Mouse (Mus musculus) c-Kit-positive CD71-negative TER-119-negative erythroid progenitor cells, embryonic 14.5 days (primary cell): ENCODE results near the gene Trpm3.

Experiments
- DNase-seq: peaks from one replicate; pipeline ENCODE4 v3.0.0-alpha.2; 2013; ENCODE audit warnings: low read depth

The Trpm3 gene

GRCm38 (mm10) chr19:22638394-22638954 is 499.6 kb downstream of the Trpm3 start:
- no peak for DNase-seq

GRCm38 (mm10) chr19:22642124-22642523 is 503.3 kb downstream of the Trpm3 start:
- no peak for DNase-seq

- no peak for DNase-seq
Measured at GRCm38 (mm10) chr19:22656466-22657215, 517.8 kb downstream of the Trpm3 start.

GRCm38 (mm10) chr19:22657251-22657650 is 518.4 kb downstream of the Trpm3 start:
- DNase-seq: no peak

- no peak for DNase-seq
Measured at GRCm38 (mm10) chr19:22665401-22665800, 526.6 kb downstream of the Trpm3 start.

- DNase-seq: no peak
Measured at GRCm38 (mm10) chr19:22670222-22670621, 531.4 kb downstream of the Trpm3 start.

- DNase-seq: no peak
Measured at GRCm38 (mm10) chr19:22672892-22673291, 534.0 kb downstream of the Trpm3 start.

- no peak for DNase-seq
Measured at GRCm38 (mm10) chr19:22676206-22676605, 537.4 kb downstream of the Trpm3 start.

GRCm38 (mm10) chr19:22682238-22682637 is 543.4 kb downstream of the Trpm3 start:
- DNase-seq: no peak

GRCm38 (mm10) chr19:22691995-22692394 is 553.1 kb downstream of the Trpm3 start:
- no peak for DNase-seq

GRCm38 (mm10) chr19:22692553-22692952 is 553.7 kb downstream of the Trpm3 start:
- DNase-seq: no peak

- DNase-seq: no peak
Measured at GRCm38 (mm10) chr19:22692956-22693355, 554.1 kb downstream of the Trpm3 start.

- DNase-seq: no peak
Measured at GRCm38 (mm10) chr19:22695423-22695822, 556.6 kb downstream of the Trpm3 start.

GRCm38 (mm10) chr19:22698737-22699136 is 559.9 kb downstream of the Trpm3 start:
- DNase-seq: no peak

- no peak for DNase-seq
Measured at GRCm38 (mm10) chr19:22700871-22701651, 562.2 kb downstream of the Trpm3 start.

GRCm38 (mm10) chr19:22703876-22704275 is 565.0 kb downstream of the Trpm3 start:
- no peak for DNase-seq

GRCm38 (mm10) chr19:22705414-22705813 is 566.6 kb downstream of the Trpm3 start:
- DNase-seq: no peak

- DNase-seq: no peak
Measured at GRCm38 (mm10) chr19:22719027-22719426, 580.2 kb downstream of the Trpm3 start.

- no peak for DNase-seq
Measured at GRCm38 (mm10) chr19:22729846-22730245, 591.0 kb downstream of the Trpm3 start.

GRCm38 (mm10) chr19:22730971-22731370 is 592.1 kb downstream of the Trpm3 start:
- DNase-seq: no peak

- DNase-seq: no peak
Measured at GRCm38 (mm10) chr19:22736870-22737269, 598.0 kb downstream of the Trpm3 start.

GRCm38 (mm10) chr19:22739240-22739639 is 600.4 kb downstream of the Trpm3 start:
- no peak for DNase-seq

- DNase-seq: no peak
Measured at GRCm38 (mm10) chr19:22753311-22753809, 614.5 kb downstream of the Trpm3 start.
